In the genomic region with DNA sequence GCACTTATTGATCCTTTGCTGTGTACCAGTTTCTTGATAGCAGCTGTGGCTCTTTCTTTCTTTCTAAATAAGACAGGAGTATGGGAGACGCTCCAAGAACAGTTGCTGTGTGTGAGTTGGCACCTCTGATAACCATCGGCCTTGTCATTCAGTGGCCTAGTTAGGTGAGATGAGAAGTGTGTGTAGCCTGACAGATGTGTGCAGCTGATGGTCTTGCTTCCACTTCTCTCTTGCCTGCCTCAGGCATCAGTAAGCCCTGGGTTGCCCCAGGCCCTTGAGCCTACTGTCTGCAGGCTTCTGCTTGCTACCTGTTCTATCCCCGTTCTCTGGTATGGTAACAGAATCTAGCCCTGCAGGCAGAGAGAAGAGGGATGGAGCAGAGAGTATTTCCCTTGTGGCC, we compare ENCODE assay signal across 21 mouse cellular contexts. TPM values are rescaled to one million over a fixed set of nuclear protein-coding genes. Genes with fewer than 3 reads are reported as not detected.
DNase-seq lines count a peak whose midpoint lies in the region; ATAC-seq lines count a peak whose summit lies in the region.
"Had no signal": no experiment of that assay in that cellular context is flagged by ENCODE, and none has a peak within 500 bp of the region (broad histone marks: within the 10 kb centered on the region; RNA-seq: fewer than 3 reads in every experiment).

No protein-coding gene starts in this region.

- no peaks in the 10 kb centered on the region for H3K9me3 ChIP-seq in heart, embryonic 11.5 days (replicated peaks; ENCODE audit: control insufficient read depth, low read length)
- no peaks in the 10 kb centered on the region for H3K9me3 ChIP-seq in neural tube, embryonic 13.5 days
- H3K9me3 ChIP-seq in neural tube, embryonic 15.5 days (replicated peaks): no peaks in the 10 kb centered on the region
- H3K9me3 ChIP-seq in limb, embryonic 12.5 days: no peaks in the 10 kb centered on the region
- no peaks in the 10 kb centered on the region for H3K9me3 ChIP-seq in midbrain, embryonic 13.5 days
- H3K9me3 ChIP-seq: forebrain, embryonic 15.5 days; liver, embryonic 12.5 days; midbrain, embryonic 12.5 days had no signal

- intact Hi-C loops in heart, postnatal 14 days (cut with DNase I): no loop called here

- H3K27ac ChIP-seq in heart, embryonic 11.5 days (ENCODE audit: low read depth, low read length): no peak overlapping the region
- H3K27ac ChIP-seq in neural tube, embryonic 13.5 days (replicated peaks): no peak overlapping the region
- H3K27ac ChIP-seq in neural tube, embryonic 15.5 days (replicated peaks): no peak overlapping the region
- 0 out of 2 replicates have a peak overlapping the region, but pooled peaks have one; percentile 79 for H3K27ac ChIP-seq in limb, embryonic 12.5 days
- H3K27ac ChIP-seq in midbrain, embryonic 13.5 days: no peak overlapping the region
- H3K27ac ChIP-seq: forebrain, embryonic 15.5 days; hindbrain, postnatal 0 days; liver, embryonic 12.5 days; macrophage; midbrain, embryonic 12.5 days had no signal

- no peak overlapping the region for H3K4me3 ChIP-seq in heart, embryonic 11.5 days (ENCODE audit: low read depth, low read length)
- no peak overlapping the region for H3K4me3 ChIP-seq in neural tube, embryonic 13.5 days
- H3K4me3 ChIP-seq in neural tube, embryonic 15.5 days (replicated peaks): no peak overlapping the region
- no peak overlapping the region for H3K4me3 ChIP-seq in limb, embryonic 12.5 days (replicated peaks)
- no peak overlapping the region for H3K4me3 ChIP-seq in midbrain, embryonic 13.5 days (replicated peaks)
- H3K4me3 ChIP-seq: erythroblast, embryonic 14.5 days; forebrain, embryonic 15.5 days; liver, embryonic 12.5 days; midbrain, embryonic 12.5 days had no signal

- no peak for DNase-seq in heart, postnatal 14 days
- DNase-seq in ovary, postnatal 14 days (ENCODE audit: low spot score): no peak
- DNase-seq: adrenal gland, postnatal 36 days; B cell, adult 2 months; cerebellum, adult 18-20 months; cerebellum, postnatal 25 days; gastrocnemius, postnatal 36 days; kidney, postnatal 10 days had no signal

- WGBS in heart, embryonic 11.5 days (ENCODE audit: insufficient replicate concordance): 74% methylated on average over 3 of the region's 3 CpGs
- WGBS in neural tube, embryonic 13.5 days: 94% methylated on average over 3 of the region's 3 CpGs
- 79% methylated on average over 3 of the region's 3 CpGs for WGBS in neural tube, embryonic 15.5 days
- 79% methylated on average over 3 of the region's 3 CpGs for WGBS in limb, embryonic 12.5 days
- 95% methylated on average over 3 of the region's 3 CpGs for WGBS in midbrain, embryonic 13.5 days

- 0 out of 2 replicates have a peak overlapping the region, but pooled peaks have one; percentile 10 for H3K9ac ChIP-seq in heart, embryonic 11.5 days (ENCODE audit: low read depth, low read length)
- H3K9ac ChIP-seq in neural tube, embryonic 13.5 days: peak overlapping the region; percentile 12; the same call in 1 of the 2 replicates
- H3K9ac ChIP-seq in neural tube, embryonic 15.5 days (replicated peaks): no peak overlapping the region
- 0 out of 2 replicates have a peak overlapping the region, but pooled peaks have one; percentile 18 for H3K9ac ChIP-seq in limb, embryonic 12.5 days (replicated peaks)
- H3K9ac ChIP-seq in midbrain, embryonic 13.5 days (replicated peaks): no peak overlapping the region
- H3K9ac ChIP-seq: forebrain, embryonic 15.5 days; liver, embryonic 12.5 days; midbrain, embryonic 12.5 days had no signal

- 0 out of 2 replicates have a peak, but pooled peaks cover 6% of the 10 kb centered on the region for H3K4me1 ChIP-seq in heart, embryonic 11.5 days (ENCODE audit: control insufficient read depth, insufficient read depth, low read length)
- peaks cover 20% of the 10 kb centered on the region for H3K4me1 ChIP-seq in neural tube, embryonic 13.5 days (replicated peaks)
- peaks cover 14% of the 10 kb centered on the region for H3K4me1 ChIP-seq in neural tube, embryonic 15.5 days
- peaks cover 39% of the 10 kb centered on the region for H3K4me1 ChIP-seq in limb, embryonic 12.5 days (replicated peaks)
- H3K4me1 ChIP-seq in midbrain, embryonic 13.5 days (replicated peaks): peaks cover 12% of the 10 kb centered on the region

- H3K27me3 ChIP-seq in heart, embryonic 11.5 days (ENCODE audit: control insufficient read depth, insufficient read depth, low read length): no peaks in the 10 kb centered on the region
- H3K27me3 ChIP-seq in neural tube, embryonic 13.5 days: no peaks in the 10 kb centered on the region
- H3K27me3 ChIP-seq in neural tube, embryonic 15.5 days (replicated peaks): no peaks in the 10 kb centered on the region
- H3K27me3 ChIP-seq in limb, embryonic 12.5 days: no peaks in the 10 kb centered on the region
- H3K27me3 ChIP-seq in midbrain, embryonic 13.5 days: no peaks in the 10 kb centered on the region
- H3K27me3 ChIP-seq: forebrain, embryonic 15.5 days; liver, embryonic 12.5 days; midbrain, embryonic 12.5 days had no signal

- ATAC-seq in heart, embryonic 11.5 days (replicated peaks; ENCODE audit: insufficient number of reproducible peaks, low FRiP score, low TSS enrichment): no peak
- ATAC-seq in neural tube, embryonic 13.5 days (ENCODE audit: low read depth): no peak
- no peak for ATAC-seq in neural tube, embryonic 15.5 days (ENCODE audit: low FRiP score)
- ATAC-seq in limb, embryonic 12.5 days (ENCODE audit: insufficient number of reproducible peaks, insufficient read depth, low FRiP score, low TSS enrichment, low read depth): no peak
- ATAC-seq in midbrain, embryonic 13.5 days: no peak
- ATAC-seq: forebrain, embryonic 15.5 days; hindbrain, postnatal 0 days; intestine, postnatal 0 days; liver, embryonic 12.5 days had no signal

- H3K4me2 ChIP-seq in heart, embryonic 11.5 days: no peak overlapping the region
- no peak overlapping the region for H3K4me2 ChIP-seq in neural tube, embryonic 13.5 days
- no peak overlapping the region for H3K4me2 ChIP-seq in neural tube, embryonic 15.5 days
- H3K4me2 ChIP-seq in limb, embryonic 12.5 days: no peak overlapping the region
- no peak overlapping the region for H3K4me2 ChIP-seq in midbrain, embryonic 13.5 days (replicated peaks)
- H3K4me2 ChIP-seq: forebrain, embryonic 15.5 days; liver, embryonic 12.5 days; midbrain, embryonic 12.5 days had no signal

- H3K36me3 ChIP-seq in heart, embryonic 11.5 days (ENCODE audit: control insufficient read depth, insufficient read depth, low read length): peaks cover 12% of the 10 kb centered on the region
- peaks cover 51% of the 10 kb centered on the region for H3K36me3 ChIP-seq in neural tube, embryonic 13.5 days
- peaks cover 23% of the 10 kb centered on the region for H3K36me3 ChIP-seq in neural tube, embryonic 15.5 days
- H3K36me3 ChIP-seq in limb, embryonic 12.5 days: peaks cover 55% of the 10 kb centered on the region
- H3K36me3 ChIP-seq in midbrain, embryonic 13.5 days: peaks cover 46% of the 10 kb centered on the region

RNA-seq across cellular contexts. Expression of a gene that starts 6.1 kb away (rescaled TPM):
- 118 and 123 TPM in 2 replicates for polyA plus RNA-seq in heart, embryonic 11.5 days (2014; fragmentation: Nextera tagmentation; extraction: Ambion mirVana)
- total RNA-seq in heart, postnatal 14 days (2021): 100 to 1,000 TPM; 115 to 119 TPM
- polyA plus RNA-seq in neural tube, embryonic 13.5 days (2015; fragmentation: Nextera tagmentation; extraction: Ambion mirVana): 144 and 154 TPM in 2 replicates
- polyA plus RNA-seq in neural tube, embryonic 15.5 days (2015; fragmentation: Nextera tagmentation; extraction: Ambion mirVana): 150 and 154 TPM in 2 replicates
- polyA plus RNA-seq in limb, embryonic 12.5 days (2016; fragmentation: Nextera tagmentation; extraction: Ambion mirVana): 143 and 144 TPM in 2 replicates
- polyA plus RNA-seq in midbrain, embryonic 13.5 days (2015; fragmentation: Nextera tagmentation; extraction: Ambion mirVana): 137 and 140 TPM in 2 replicates

RNA-seq across cellular contexts. Expression of a gene that starts 27.1 kb away (rescaled TPM):
- 6.1 and 6.7 TPM in 2 replicates for polyA plus RNA-seq in heart, embryonic 11.5 days (2014; fragmentation: Nextera tagmentation; extraction: Ambion mirVana)
- total RNA-seq in heart, postnatal 14 days (2021): 1 to 10 TPM; 1.1 to 1.4 TPM
- polyA plus RNA-seq in neural tube, embryonic 13.5 days (2015; fragmentation: Nextera tagmentation; extraction: Ambion mirVana): 17.3 and 19.9 TPM in 2 replicates
- 37.9 and 39.3 TPM in 2 replicates for polyA plus RNA-seq in neural tube, embryonic 15.5 days (2015; fragmentation: Nextera tagmentation; extraction: Ambion mirVana)
- 9.5 and 12.7 TPM in 2 replicates for polyA plus RNA-seq in limb, embryonic 12.5 days (2016; fragmentation: Nextera tagmentation; extraction: Ambion mirVana)
- 25.5 and 26.9 TPM in 2 replicates for polyA plus RNA-seq in midbrain, embryonic 13.5 days (2015; fragmentation: Nextera tagmentation; extraction: Ambion mirVana)
- total RNA-seq: neutrophil, adult 5-6 weeks had no signal
- polyA plus RNA-seq: erythroblast, embryonic 14.5 days had no signal

RNA-seq across cellular contexts. Expression of a gene that starts 36.5 kb away (rescaled TPM):
- 38.8 and 39.8 TPM in 2 replicates for polyA plus RNA-seq in heart, embryonic 11.5 days (2014; fragmentation: Nextera tagmentation; extraction: Ambion mirVana)
- total RNA-seq in heart, postnatal 14 days (2021): 10 to 100 TPM; 22.2 to 27.6 TPM
- 24.1 and 30.8 TPM in 2 replicates for polyA plus RNA-seq in neural tube, embryonic 13.5 days (2015; fragmentation: Nextera tagmentation; extraction: Ambion mirVana)
- 21.7 and 24.6 TPM in 2 replicates for polyA plus RNA-seq in neural tube, embryonic 15.5 days (2015; fragmentation: Nextera tagmentation; extraction: Ambion mirVana)
- 36.1 and 36.4 TPM in 2 replicates for polyA plus RNA-seq in limb, embryonic 12.5 days (2016; fragmentation: Nextera tagmentation; extraction: Ambion mirVana)
- polyA plus RNA-seq in midbrain, embryonic 13.5 days (2015; fragmentation: Nextera tagmentation; extraction: Ambion mirVana): 24.3 and 29.6 TPM in 2 replicates

RNA-seq across cellular contexts. Expression of a gene that starts 44.0 kb away (rescaled TPM):
- 24.9 and 28.6 TPM in 2 replicates for polyA plus RNA-seq in heart, embryonic 11.5 days (2014; fragmentation: Nextera tagmentation; extraction: Ambion mirVana)
- 10 to 100 TPM; 85.3 TPM for total RNA-seq in heart, postnatal 14 days (2021)
- 35.9 and 38.2 TPM in 2 replicates for polyA plus RNA-seq in neural tube, embryonic 13.5 days (2015; fragmentation: Nextera tagmentation; extraction: Ambion mirVana)
- 41.3 and 43.5 TPM in 2 replicates for polyA plus RNA-seq in neural tube, embryonic 15.5 days (2015; fragmentation: Nextera tagmentation; extraction: Ambion mirVana)
- polyA plus RNA-seq in limb, embryonic 12.5 days (2016; fragmentation: Nextera tagmentation; extraction: Ambion mirVana): 46.5 and 51.0 TPM in 2 replicates
- polyA plus RNA-seq in midbrain, embryonic 13.5 days (2015; fragmentation: Nextera tagmentation; extraction: Ambion mirVana): 38.7 and 40.8 TPM in 2 replicates

Comparison
In these comparisons a context has a peak if more than half of its experiments do, and no peak if none do; other contexts are left out.
1. H3K9ac ChIP-seq: peak in heart, embryonic 11.5 days (single experiment), neural tube, embryonic 13.5 days (single experiment) and limb, embryonic 12.5 days (single experiment); none in neural tube, embryonic 15.5 days (single experiment) and midbrain, embryonic 13.5 days (single experiment).